In genomic region chrX:20961477-20962378, GRCm38 (mm10) we compare ENCODE assay signal across 8 mouse cellular contexts. TPM values are rescaled to one million over a fixed set of nuclear protein-coding genes. Genes with fewer than 3 reads are reported as not detected.
DNase-seq lines count a peak whose midpoint lies in the region; ATAC-seq lines count a peak whose summit lies in the region.

TSS of gene Uxt (minus strand) at chrX:20962017.

- peak within 1 kb of the TSS; percentile 53 for H3K4me3 ChIP-seq in hindbrain, embryonic 15.5 days
- peak within 1 kb of the TSS; percentile 52 for H3K4me3 ChIP-seq in macrophage (ENCODE audit: inconsistent target)

- no peaks in the 10 kb centered on the region for H3K27me3 ChIP-seq in hindbrain, embryonic 15.5 days

- peak within 1 kb of the TSS; percentile 52 for H3K4me2 ChIP-seq in hindbrain, embryonic 15.5 days

- H3K27ac ChIP-seq in hindbrain, embryonic 15.5 days (replicated peaks) = peak within 1 kb of the TSS; percentile 82
- H3K27ac ChIP-seq in macrophage = peak within 1 kb of the TSS; percentile 79

- H3K79me2 ChIP-seq in macrophage (ENCODE audit: inconsistent target) = peaks cover 7% of the 10 kb centered on the region; the same call in 1 of the 2 replicates

- peak; percentile 97 for ATAC-seq in hindbrain, embryonic 15.5 days (ENCODE audit: low FRiP score, low read depth)

- 21% methylated on average over 57 of the region's 57 CpGs for WGBS in hindbrain, embryonic 15.5 days
- WGBS in macrophage (ENCODE audit: missing documents) = 22% methylated on average over 44 of the region's 57 CpGs

- H3K36me3 ChIP-seq in hindbrain, embryonic 15.5 days = 0 out of 2 replicates have a peak, but pooled peaks cover 4% of the 10 kb centered on the region
- no peaks in the 10 kb centered on the region for H3K36me3 ChIP-seq in macrophage (ENCODE audit: inconsistent target)

- peaks cover 6% of the 10 kb centered on the region for H3K4me1 ChIP-seq in hindbrain, embryonic 15.5 days (replicated peaks)

- H3K9ac ChIP-seq in hindbrain, embryonic 15.5 days = peak within 1 kb of the TSS; percentile 47

- peak; percentile 96 for DNase-seq in R1 (ENCODE audit: low read depth, low spot score)
- DNase-seq in cerebellum, postnatal 25 days = peak; percentile 91 to 93
- DNase-seq in frontal cortex, postnatal 36 days (ENCODE audit: low spot score in 2 of 2) = peak; percentile 88 to 89
- peak; percentile 86 to 87 for DNase-seq in left cerebral cortex, adult 18-20 months (ENCODE audit: low spot score in 2 of 2)
- DNase-seq in right cerebral cortex, adult 18-20 months = peak; percentile 91
- DNase-seq in urinary bladder, postnatal 10 days (ENCODE audit: low spot score) = peak; percentile 57

- no peaks in the 10 kb centered on the region for H3K9me3 ChIP-seq in hindbrain, embryonic 15.5 days

RNA-seq across cellular contexts. Expression of gene Uxt, which starts in this region (rescaled TPM):
- polyA plus RNA-seq in hindbrain, embryonic 15.5 days (2015; fragmentation: Nextera tagmentation; extraction: Ambion mirVana) = 29.8 and 30.5 TPM in 2 replicates
- 10 to 100 TPM; 13.7 to 14.7 TPM for total RNA-seq in left cerebral cortex, adult 18-20 months (2021)
- 10 to 100 TPM; 11.1 to 41.0 (median 25.2) TPM for total RNA-seq in macrophage (2018; cell fraction: chromatin; rRNA removed)
- total RNA-seq in macrophage (2018; cell fraction: cytosol; rRNA removed) = 10 to 100 TPM; 13.2 to 21.2 (median 18.6) TPM
- total RNA-seq in macrophage (2018; cell fraction: nucleus; rRNA removed) = 10 to 100 TPM in 25 of 26 experiments, 1 to 10 TPM in 1; 7.6 to 33.6 (median 19.5) TPM
- 17.1 to 20.2 TPM (median 18.6 TPM) in 3 replicates for polyA plus RNA-seq in macrophage (2018)

Comparison
In these comparisons a context has a peak if more than half of its experiments do, and no peak if none do; other contexts are left out.
1. Peak in every context shown above with its lines: DNase-seq, ATAC-seq, H3K4me3 ChIP-seq and H3K27ac ChIP-seq.